Mouse (Mus musculus): ENCODE results near the gene Smpd1. TPM values are rescaled to one million over a fixed set of nuclear protein-coding genes. Genes with fewer than 3 reads are reported as not detected.

Gene Smpd1
- polyA plus RNA-seq, 1 experiment from 2014 or later, result 40.4 TPM

Other genes with a start within 250 kb of the Smpd1 start
- gene Olfr689, start 243.2 kb upstream of the Smpd1 start, polyA plus RNA-seq (2014; fragmentation: Nextera tagmentation; extraction: Ambion mirVana), result not detected in 2 replicates
- not detected in 2 replicates for gene Olfr690, start 220.3 kb upstream of the Smpd1 start, polyA plus RNA-seq (2014; fragmentation: Nextera tagmentation; extraction: Ambion mirVana)
- gene Olfr691, start 212.1 kb upstream of the Smpd1 start, polyA plus RNA-seq (2014; fragmentation: Nextera tagmentation; extraction: Ambion mirVana), result not detected in 2 replicates
- gene Olfr692, start 186.1 kb upstream of the Smpd1 start, polyA plus RNA-seq (2014; fragmentation: Nextera tagmentation; extraction: Ambion mirVana), result not detected in 2 replicates
- gene Gm5901, start 179.3 kb upstream of the Smpd1 start, polyA plus RNA-seq (2014; fragmentation: Nextera tagmentation; extraction: Ambion mirVana), result not detected in 2 replicates
- 40.3 and 41.1 TPM in 2 replicates for gene Fam160a2, start 154.3 kb upstream of the Smpd1 start, polyA plus RNA-seq (2014; fragmentation: Nextera tagmentation; extraction: Ambion mirVana)
- not detected in 2 replicates for gene Cnga4, start 149.8 kb upstream of the Smpd1 start, polyA plus RNA-seq (2014; fragmentation: Nextera tagmentation; extraction: Ambion mirVana)
- gene Cckbr, start 128.6 kb upstream of the Smpd1 start, polyA plus RNA-seq (2014; fragmentation: Nextera tagmentation; extraction: Ambion mirVana), result 0.85 and 0.87 TPM in 2 replicates
- gene Cavin3, start 72.1 kb upstream of the Smpd1 start, polyA plus RNA-seq (2014; fragmentation: Nextera tagmentation; extraction: Ambion mirVana), result 113 and 121 TPM in 2 replicates
- gene Apbb1, start 27.3 kb downstream of the Smpd1 start, polyA plus RNA-seq (2014; fragmentation: Nextera tagmentation; extraction: Ambion mirVana), result 41.8 and 47.2 TPM in 2 replicates
- gene Hpx, start 45.8 kb downstream of the Smpd1 start, polyA plus RNA-seq (2014; fragmentation: Nextera tagmentation; extraction: Ambion mirVana), result 0.38 and 0.46 TPM in 2 replicates
- 28.8 and 29.1 TPM in 2 replicates for gene Trim3, start 79.2 kb downstream of the Smpd1 start, polyA plus RNA-seq (2014; fragmentation: Nextera tagmentation; extraction: Ambion mirVana)
- 203 and 209 TPM in 2 replicates for gene Timm10b, start 85.7 kb downstream of the Smpd1 start, polyA plus RNA-seq (2014; fragmentation: Nextera tagmentation; extraction: Ambion mirVana)
- gene Arfip2, start 86.1 kb downstream of the Smpd1 start, polyA plus RNA-seq (2014; fragmentation: Nextera tagmentation; extraction: Ambion mirVana), result 88.9 and 94.0 TPM in 2 replicates
- gene Gm45799, start 86.2 kb downstream of the Smpd1 start, polyA plus RNA-seq (2014; fragmentation: Nextera tagmentation; extraction: Ambion mirVana), result 24.1 and 35.7 TPM in 2 replicates
- gene Dnhd1, start 96.5 kb downstream of the Smpd1 start, polyA plus RNA-seq (2014; fragmentation: Nextera tagmentation; extraction: Ambion mirVana), result 1.5 and 2.0 TPM in 2 replicates
- gene Ilk, start 182.2 kb downstream of the Smpd1 start, polyA plus RNA-seq (2014; fragmentation: Nextera tagmentation; extraction: Ambion mirVana), result 373 and 394 TPM in 2 replicates
- 39.0 and 40.2 TPM in 2 replicates for gene Rrp8, start 183.0 kb downstream of the Smpd1 start, polyA plus RNA-seq (2014; fragmentation: Nextera tagmentation; extraction: Ambion mirVana)
- 133 and 135 TPM in 2 replicates for gene Taf10, start 190.0 kb downstream of the Smpd1 start, polyA plus RNA-seq (2014; fragmentation: Nextera tagmentation; extraction: Ambion mirVana)
- gene Tpp1, start 197.9 kb downstream of the Smpd1 start, polyA plus RNA-seq (2014; fragmentation: Nextera tagmentation; extraction: Ambion mirVana), result 79.9 and 80.2 TPM in 2 replicates
- gene Dchs1, start 233.3 kb downstream of the Smpd1 start, polyA plus RNA-seq (2014; fragmentation: Nextera tagmentation; extraction: Ambion mirVana), result 18.7 and 20.5 TPM in 2 replicates

Data from stomach, embryonic 14.5 days (tissue).